Mouse (Mus musculus) liver, embryonic 14 days (tissue): ENCODE measurements around the gene Ccdc172. TPM values are rescaled to one million over a fixed set of nuclear protein-coding genes. Genes with fewer than 3 reads are reported as not detected.

Experiments used
- polyA plus RNA-seq: library from polyadenylated mRNA; depleted of rRNA; stranded (reverse); fragments of >200 nt; gene quantifications from 2 replicates; pipeline ENCODE4 v1.2.3, GENCODE M21; 2012; rRNA removed

Ccdc172 gene
- not detected in 2 replicates for polyA plus RNA-seq

DNA sequence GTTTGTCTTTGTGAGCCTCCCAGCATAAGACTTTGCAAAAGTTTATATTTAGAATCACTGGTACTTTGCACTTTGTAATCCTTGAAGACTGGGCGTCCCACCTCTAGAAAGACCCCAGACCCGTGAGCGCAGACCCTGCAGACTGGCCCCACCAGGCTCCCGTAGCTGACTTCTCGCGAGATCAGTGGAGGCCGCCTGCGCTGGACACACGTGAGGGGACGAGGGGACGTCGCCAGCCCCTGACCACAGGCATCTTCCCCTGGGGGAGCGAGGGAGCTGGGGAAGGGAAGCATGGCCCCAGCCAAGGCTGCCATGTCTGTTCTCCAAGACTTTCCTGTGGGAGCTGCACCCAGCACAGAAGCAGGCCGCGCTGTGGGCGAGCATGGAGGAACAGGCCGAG lies at the start of gene Ccdc172:
TSS of gene Ccdc172 (plus strand) at position 176 of the 400 bp plus-strand sequence.

Other genes starting within 250 kb of the Ccdc172 start
- 2.7 and 3.2 TPM in 2 replicates for gene Gfra1, start 56.1 kb upstream of the Ccdc172 start, polyA plus RNA-seq
- gene Pnlip, start 140.5 kb downstream of the Ccdc172 start, polyA plus RNA-seq, result not detected in 2 replicates
- 31.0 and 35.4 TPM in 2 replicates for gene Pnliprp1, start 216.9 kb downstream of the Ccdc172 start, polyA plus RNA-seq
- gene Pnliprp2, start 247.7 kb downstream of the Ccdc172 start, polyA plus RNA-seq, result 2.3 and 2.6 TPM in 2 replicates